Mouse (Mus musculus): ENCODE measurements around the gene Gm10277. TPM values are rescaled to one million over a fixed set of nuclear protein-coding genes. Genes with fewer than 3 reads are reported as not detected.

Gm10277 gene
- polyA plus RNA-seq, 1 experiment from 2014 or later = 0.39 TPM

GRCm38 (mm10) chr11:77770346-77770745, 17.2 kb downstream of the Gm10277 start:
- peak overlapping the region; percentile 71 for H3K27ac ChIP-seq (replicated peaks)
- ATAC-seq (ENCODE audit: insufficient read depth) = no peak
- no peaks in the 10 kb centered on the region for H3K36me3 ChIP-seq (replicated peaks)
- 13% methylated on average over 8 of the region's 8 CpGs for WGBS (ENCODE audit: insufficient replicate concordance)
- H3K4me3 ChIP-seq (replicated peaks) = no peak overlapping the region
- H3K4me2 ChIP-seq = peak overlapping the region; percentile 30
- peaks cover 87% of the 10 kb centered on the region for H3K4me1 ChIP-seq (replicated peaks)
- no peaks in the 10 kb centered on the region for H3K9me3 ChIP-seq (replicated peaks)
- H3K9ac ChIP-seq = no peak overlapping the region
- no peaks in the 10 kb centered on the region for H3K27me3 ChIP-seq

GRCm38 (mm10) chr11:77769496-77769895, 18.1 kb downstream of the Gm10277 start:
- Histone ChIP-seq H3K4me3 (replicated peaks) (no peak overlapping the region), H3K27me3 (no peaks in the 10 kb centered on the region), H3K4me2 (no peak overlapping the region), H3K9me3 (replicated peaks) (no peaks in the 10 kb centered on the region), H3K27ac (replicated peaks) (peak overlapping the region; percentile 71), H3K36me3 (replicated peaks) (no peaks in the 10 kb centered on the region), H3K4me1 (replicated peaks) (peaks cover 93% of the 10 kb centered on the region), H3K9ac (no peak overlapping the region)
- 64% methylated on average over 4 of the region's 4 CpGs for WGBS (ENCODE audit: insufficient replicate concordance)
- ATAC-seq (ENCODE audit: insufficient read depth) = no peak

DNA sequence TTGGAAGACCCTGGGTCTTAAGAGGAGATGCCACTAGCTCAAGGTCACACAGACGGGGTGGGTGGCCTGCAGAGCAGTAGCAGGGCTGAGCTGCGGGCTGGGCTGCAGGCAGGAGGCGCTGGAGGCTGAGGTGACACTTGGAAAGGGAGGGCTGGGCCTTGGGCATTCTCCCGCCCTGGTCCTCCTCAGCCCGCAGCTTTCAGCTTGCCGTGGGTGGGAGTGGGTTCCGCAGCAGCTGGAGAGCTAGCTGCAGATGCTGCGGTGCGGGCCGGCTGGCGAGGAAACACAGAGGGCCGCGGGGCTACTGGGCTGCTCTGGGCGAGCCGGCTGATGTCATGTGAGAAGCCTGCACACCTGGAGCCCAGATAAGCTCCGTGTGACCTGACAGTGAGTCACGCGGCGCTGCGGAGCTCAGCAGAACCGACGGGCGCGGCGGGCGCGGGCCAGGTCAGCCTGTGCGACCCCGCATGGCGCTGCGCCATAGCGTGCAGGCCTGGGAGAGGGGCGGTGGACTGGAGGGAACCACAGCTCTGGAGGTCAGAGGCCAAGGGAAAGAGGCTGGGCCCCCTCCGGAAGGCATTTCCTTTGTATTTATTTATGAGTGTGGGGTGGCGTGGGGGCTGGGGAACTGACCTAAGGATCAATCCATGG, 21.1 kb downstream of the Gm10277 start:
- Histone ChIP-seq H3K4me2 (peak overlapping the region; percentile 98), H3K36me3 (replicated peaks) (no peaks in the 10 kb centered on the region), H3K4me1 (replicated peaks) (peaks cover 82% of the 10 kb centered on the region), H3K4me3 (replicated peaks) (peak overlapping the region; percentile 98), H3K27me3 (no peaks in the 10 kb centered on the region; the same call in 1 of the 2 replicates), H3K27ac (replicated peaks) (peak overlapping the region; percentile 88), H3K9ac (peak overlapping the region; percentile 63), H3K9me3 (replicated peaks) (no peaks in the 10 kb centered on the region)
- 2% methylated on average over 35 of the region's 35 CpGs for WGBS (ENCODE audit: insufficient replicate concordance)
- ATAC-seq (ENCODE audit: insufficient read depth) = peak; percentile 49

- peak overlapping the region; percentile 24 for H3K9ac ChIP-seq
- WGBS (ENCODE audit: insufficient replicate concordance) = 29% methylated on average over 4 of the region's 4 CpGs
- ATAC-seq (ENCODE audit: insufficient read depth) = no peak
Observed at GRCm38 (mm10) chr11:77765459-77765777, 22.1 kb downstream of the Gm10277 start.

DNA sequence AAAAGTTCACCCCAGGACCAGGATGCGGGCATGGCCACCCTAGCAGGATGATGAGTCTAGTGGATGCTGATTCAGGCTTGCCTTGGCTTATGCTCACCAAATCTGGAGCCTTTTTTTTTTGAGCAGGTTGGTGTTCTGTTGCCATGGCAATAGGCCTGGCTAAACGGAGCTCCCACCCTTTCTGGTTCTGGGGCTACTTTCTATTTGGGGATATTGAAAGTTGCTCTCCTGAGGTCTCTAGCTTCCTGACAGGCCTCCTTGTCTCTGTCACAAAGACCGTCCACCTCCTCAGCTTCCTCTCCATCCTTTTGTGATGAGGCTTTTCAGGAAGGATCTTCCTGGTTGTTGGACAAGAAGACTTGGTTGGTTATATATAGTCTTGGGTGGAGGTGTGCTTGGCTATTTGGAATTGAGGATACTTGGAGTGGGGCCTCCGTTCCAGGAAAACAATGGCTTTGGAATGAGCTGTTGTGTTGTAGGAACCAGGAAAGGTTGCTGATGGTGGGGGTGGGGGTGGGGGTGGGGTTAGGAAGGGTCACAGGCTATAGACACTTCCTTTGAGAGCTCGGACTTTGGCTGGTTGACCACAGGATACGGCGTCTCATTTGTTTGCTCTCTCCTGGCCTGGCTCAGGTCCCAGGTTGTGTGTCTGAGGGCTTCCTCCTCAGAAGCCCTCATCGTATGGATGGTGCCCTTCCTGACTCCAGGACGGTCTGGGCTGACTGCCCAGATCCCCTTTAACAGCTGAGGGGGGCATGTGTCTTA, 22.7 kb downstream of the Gm10277 start:
- ATAC-seq (ENCODE audit: insufficient read depth) = peak; percentile 19
- Histone ChIP-seq H3K9ac (peak overlapping the region; percentile 96), H3K4me2 (peak overlapping the region; percentile 98), H3K27me3 (peaks cover 3% of the 10 kb centered on the region; the same call in 1 of the 2 replicates), H3K4me1 (replicated peaks) (peaks cover 66% of the 10 kb centered on the region), H3K27ac (replicated peaks) (peak overlapping the region; percentile 88), H3K9me3 (replicated peaks) (no peaks in the 10 kb centered on the region), H3K36me3 (replicated peaks) (no peaks in the 10 kb centered on the region), H3K4me3 (replicated peaks) (peak overlapping the region; percentile 98)
- WGBS (ENCODE audit: insufficient replicate concordance) = 48% methylated on average over 9 of the region's 9 CpGs

More at GRCm38 (mm10) chr11:77765459-77765777, 22.1 kb downstream of the Gm10277 start:
- Histone ChIP-seq H3K36me3 (replicated peaks) (no peaks in the 10 kb centered on the region), H3K4me3 (replicated peaks) (peak overlapping the region; percentile 98), H3K4me2 (peak overlapping the region; percentile 98), H3K9me3 (replicated peaks) (no peaks in the 10 kb centered on the region), H3K4me1 (replicated peaks) (peaks cover 71% of the 10 kb centered on the region), H3K27me3 (peaks cover 3% of the 10 kb centered on the region; the same call in 1 of the 2 replicates), H3K27ac (replicated peaks) (peak overlapping the region; percentile 88)

DNA sequence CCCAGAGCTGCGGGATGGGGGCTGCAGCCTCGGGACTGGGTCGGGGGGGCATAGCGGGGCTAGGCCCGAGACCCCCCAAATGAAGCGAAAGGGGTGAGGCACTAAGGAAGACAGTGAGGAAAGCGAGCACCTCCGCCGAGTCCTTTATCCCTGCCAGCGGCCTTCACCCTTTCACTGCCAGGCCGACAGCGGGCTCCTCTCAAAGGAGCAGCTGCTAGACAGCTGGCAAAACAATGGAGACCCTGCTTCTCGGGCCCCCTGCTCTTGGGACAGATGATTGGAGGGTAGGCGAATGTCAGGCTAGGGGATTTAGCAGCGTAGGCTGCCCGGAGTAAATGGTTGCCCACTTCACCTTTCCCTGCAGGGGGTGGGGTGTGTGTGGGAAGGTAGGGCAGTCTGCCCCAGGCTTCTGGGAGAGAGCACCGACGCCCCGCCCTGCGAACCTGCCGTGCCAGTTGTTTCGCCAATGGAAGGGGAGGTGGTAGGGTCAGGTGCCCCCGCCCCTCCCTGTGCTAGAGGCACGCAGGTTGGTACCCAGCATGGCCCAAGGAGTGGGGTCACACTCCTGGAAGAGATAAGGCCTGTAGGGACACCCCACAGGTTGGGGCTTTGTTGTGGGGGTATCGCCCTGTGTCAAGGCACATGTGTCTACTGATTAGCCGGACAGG, 23.7 kb downstream of the Gm10277 start:
- peak overlapping the region; percentile 96 for H3K9ac ChIP-seq
- peaks cover 55% of the 10 kb centered on the region for H3K4me1 ChIP-seq (replicated peaks)
- 2% methylated on average over 26 of the region's 26 CpGs for WGBS (ENCODE audit: insufficient replicate concordance)
- peaks cover 7% of the 10 kb centered on the region for H3K27me3 ChIP-seq
- H3K9me3 ChIP-seq (replicated peaks) = no peaks in the 10 kb centered on the region
- peak overlapping the region; percentile 98 for H3K4me3 ChIP-seq (replicated peaks)
- peak; percentile 45 for ATAC-seq (ENCODE audit: insufficient read depth)
- H3K36me3 ChIP-seq (replicated peaks) = no peaks in the 10 kb centered on the region
- peak overlapping the region; percentile 98 for H3K4me2 ChIP-seq
- peak overlapping the region; percentile 88 for H3K27ac ChIP-seq (replicated peaks)

DNA sequence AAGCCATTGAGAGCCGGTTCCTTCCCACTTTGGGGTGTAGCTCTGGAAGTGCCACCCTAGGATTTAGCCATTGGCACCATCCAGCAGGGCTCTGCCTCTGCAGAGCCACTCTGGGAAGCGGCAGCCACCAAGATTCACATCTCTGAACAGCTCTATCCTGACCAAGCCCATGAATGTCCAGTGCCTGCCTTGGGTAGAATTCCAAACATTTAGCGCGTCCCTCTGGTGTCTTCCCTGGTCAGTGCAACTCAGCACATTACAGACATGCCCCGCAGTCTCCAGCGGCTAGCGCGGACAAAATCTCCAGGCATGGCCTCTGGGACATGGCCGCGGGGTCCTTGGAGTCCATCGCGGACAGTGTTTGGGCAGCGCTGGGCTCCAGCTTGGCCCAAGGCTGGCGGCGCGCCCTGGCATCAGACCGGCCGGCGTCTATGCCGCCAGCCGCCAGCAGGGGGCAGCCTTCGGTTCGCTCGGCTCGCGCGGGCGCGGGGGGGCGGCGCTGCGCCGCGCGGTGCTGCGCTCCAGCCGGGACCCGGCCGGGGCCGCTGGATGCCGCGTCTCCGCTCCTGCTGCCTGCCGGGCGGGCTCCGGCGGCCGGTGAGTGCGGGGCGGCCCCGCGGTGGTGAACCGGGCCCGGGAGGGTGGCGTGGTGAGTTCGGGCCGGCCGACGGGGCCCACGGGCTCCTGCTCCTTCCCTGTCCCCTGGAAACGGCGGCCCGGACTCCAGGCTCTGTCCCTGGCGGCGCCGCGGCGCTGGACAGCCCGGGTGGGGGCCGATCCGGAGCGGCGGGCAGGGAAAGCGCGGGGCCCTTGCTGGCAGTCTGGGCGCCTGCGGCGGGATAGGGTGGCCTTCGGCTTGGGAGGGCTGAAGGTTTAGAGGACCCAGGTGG, 24.5 kb downstream of the Gm10277 start, which contains the start of gene Myo18a:
Gene Myo18a (plus strand): TSS at position 464 of the 890 bp plus-strand sequence.
- 3% methylated on average over 78 of the region's 79 CpGs for WGBS (ENCODE audit: insufficient replicate concordance)

DNA sequence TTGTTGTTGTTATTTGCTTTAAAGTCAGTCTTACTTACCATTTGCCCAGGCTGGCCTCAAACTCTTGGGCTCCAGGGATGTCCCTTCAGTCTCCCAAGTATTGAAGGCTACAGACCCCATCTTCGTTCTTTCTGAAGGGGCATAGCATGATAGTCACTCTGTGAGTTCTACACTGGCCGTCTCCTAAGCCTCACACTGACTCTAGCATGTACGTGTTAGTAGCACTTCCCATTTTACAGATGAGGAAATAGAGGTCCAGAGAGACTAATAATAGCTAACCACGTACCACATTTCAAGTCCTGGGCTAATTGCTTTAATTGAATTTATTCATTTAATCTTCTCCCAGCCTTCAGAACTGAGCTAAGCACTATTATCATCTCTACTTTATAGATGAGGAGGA, 27.5 kb downstream of the Gm10277 start:
- ATAC-seq (ENCODE audit: insufficient read depth) = no peak
- 53% methylated on average over 4 of the region's 4 CpGs for WGBS (ENCODE audit: insufficient replicate concordance)

More for the DNA sequence above, 24.5 kb downstream of the Gm10277 start, which contains the start of gene Myo18a:
- H3K9me3 ChIP-seq (replicated peaks) = no peaks in the 10 kb centered on the region
- peak; percentile 73 for ATAC-seq (ENCODE audit: insufficient read depth)
- H3K4me3 ChIP-seq (replicated peaks) = peak within 1 kb of the TSS; percentile 98
- H3K27ac ChIP-seq (replicated peaks) = peak within 1 kb of the TSS; percentile 88
- H3K36me3 ChIP-seq (replicated peaks) = no peaks in the 10 kb centered on the region
- H3K4me2 ChIP-seq = peak within 1 kb of the TSS; percentile 98
- H3K27me3 ChIP-seq = peaks cover 7% of the 10 kb centered on the region
- peaks cover 51% of the 10 kb centered on the region for H3K4me1 ChIP-seq (replicated peaks)
- H3K9ac ChIP-seq = peak within 1 kb of the TSS; percentile 96

DNA sequence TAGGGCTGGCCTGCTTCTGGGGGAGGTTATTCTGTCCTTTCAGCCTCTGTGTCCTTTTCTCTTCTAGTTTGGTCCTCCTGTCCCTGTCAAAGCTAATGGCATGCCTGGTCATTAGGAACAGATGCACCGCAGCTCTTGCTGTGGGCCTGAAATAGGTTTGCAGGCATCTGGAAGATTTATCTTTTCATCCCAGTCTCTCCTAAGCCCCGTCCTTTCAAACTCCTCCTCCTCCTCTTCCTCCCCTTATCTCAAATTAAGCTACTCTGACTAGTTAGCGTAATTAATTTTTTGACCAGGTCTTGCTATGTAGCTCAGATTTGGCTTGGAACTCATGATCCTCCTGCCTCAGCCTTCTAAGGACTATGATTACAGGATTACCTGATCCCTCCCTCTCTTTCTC, 34.1 kb downstream of the Gm10277 start:
- 11% methylated on average over 3 of the region's 3 CpGs for WGBS (ENCODE audit: insufficient replicate concordance)
- Histone ChIP-seq H3K9me3 (replicated peaks) (no peaks in the 10 kb centered on the region), H3K4me3 (replicated peaks) (peak overlapping the region; percentile 15; the same call in 1 of the 2 replicates), H3K9ac (peak overlapping the region; percentile 15; the same call in 1 of the 2 replicates), H3K4me2 (peak overlapping the region; percentile 60), H3K36me3 (replicated peaks) (no peaks in the 10 kb centered on the region), H3K27me3 (no peaks in the 10 kb centered on the region), H3K27ac (replicated peaks) (peak overlapping the region; percentile 87), H3K4me1 (replicated peaks) (peaks cover 39% of the 10 kb centered on the region)
- peak; percentile 53; the same call in 1 of the 2 replicates for ATAC-seq (ENCODE audit: insufficient read depth)

More for the DNA sequence above, 27.5 kb downstream of the Gm10277 start:
- H3K4me1 ChIP-seq (replicated peaks) = peaks cover 22% of the 10 kb centered on the region
- H3K27me3 ChIP-seq = peaks cover 7% of the 10 kb centered on the region
- H3K9me3 ChIP-seq (replicated peaks) = no peaks in the 10 kb centered on the region
- H3K36me3 ChIP-seq (replicated peaks) = no peaks in the 10 kb centered on the region
- H3K4me3 ChIP-seq (replicated peaks) = no peak overlapping the region
- no peak overlapping the region for H3K9ac ChIP-seq
- H3K4me2 ChIP-seq = no peak overlapping the region
- H3K27ac ChIP-seq (replicated peaks) = no peak overlapping the region

- H3K4me3 ChIP-seq (replicated peaks) = 0 out of 2 replicates have a peak overlapping the region, but pooled peaks have one; percentile 10
- no peaks in the 10 kb centered on the region for H3K36me3 ChIP-seq (replicated peaks)
- H3K9ac ChIP-seq = peak overlapping the region; percentile 34
- H3K9me3 ChIP-seq (replicated peaks) = no peaks in the 10 kb centered on the region
- 24% methylated on average over 5 of the region's 5 CpGs for WGBS (ENCODE audit: insufficient replicate concordance)
- peak; percentile 90 for ATAC-seq (ENCODE audit: insufficient read depth)
- peak overlapping the region; percentile 87 for H3K27ac ChIP-seq (replicated peaks)
- H3K27me3 ChIP-seq = no peaks in the 10 kb centered on the region
- H3K4me1 ChIP-seq (replicated peaks) = peaks cover 39% of the 10 kb centered on the region
- H3K4me2 ChIP-seq = peak overlapping the region; percentile 60
Observed at GRCm38 (mm10) chr11:77752525-77752924, 35.0 kb downstream of the Gm10277 start.

Measured in liver, embryonic 15.5 days (tissue).